Mouse (Mus musculus) heart, postnatal 36 days (tissue): Measurements from ENCODE around the gene Kirrel3. TPM values are rescaled to one million over a fixed set of nuclear protein-coding genes. Genes with fewer than 3 reads are reported as not detected.
A peak's percentile ranks its signal among the peaks of the same experiment; 100 is the strongest.

Source experiments
- DNase-seq, 2 experiments: peaks; one replicate each; pipeline ENCODE4 v3.0.0; 2021 to 2022
- intact Hi-C: fragments of 180-260 bp; cut with DNase I; formaldehyde crosslinking; loops from one replicate; pipeline ENCODE4 v1.15.1; 2025
- total RNA-seq, 2 experiments: library from RNA; stranded (reverse); gene quantifications; 2 replicates each; pipeline ENCODE4 v1.2.3; 2021

Kirrel3 gene
- total RNA-seq, 2 experiments from 2014 or later: 0.53 to 0.60 TPM

- DNase-seq: no peak
- intact Hi-C loops: loop anchor here (2.0 kb wide), 1 partner anchor 77 kb away; no protein-coding TSS in a partner anchor
Observed at GRCm38 (mm10) chr9:35039846-35040245, 554.2 kb downstream of the Kirrel3 start.

- DNase-seq: no peak
- intact Hi-C loops: no loop called here
Observed at GRCm38 (mm10) chr9:35041493-35041892, 555.8 kb downstream of the Kirrel3 start.

GRCm38 (mm10) chr9:35043619-35044018 lies 557.9 kb downstream of the Kirrel3 start:
- intact Hi-C loops: no loop called here

GRCm38 (mm10) chr9:35044458-35044857 lies 558.8 kb downstream of the Kirrel3 start:
- intact Hi-C loops: no loop called here
- DNase-seq: no peak

More at GRCm38 (mm10) chr9:35043619-35044018, 557.9 kb downstream of the Kirrel3 start:
- DNase-seq: no peak

- peak; percentile 60 to 66 for DNase-seq
- intact Hi-C loops: no loop called here
Observed at GRCm38 (mm10) chr9:35045031-35045531, 559.4 kb downstream of the Kirrel3 start.

GRCm38 (mm10) chr9:35045756-35046155 lies 560.1 kb downstream of the Kirrel3 start:
- intact Hi-C loops: no loop called here
- peak; percentile 86 to 92 for DNase-seq

GRCm38 (mm10) chr9:35048449-35048848 lies 562.8 kb downstream of the Kirrel3 start:
- intact Hi-C loops: no loop called here
- DNase-seq: no peak

- DNase-seq: peak; percentile 0 to 2
- intact Hi-C loops: no loop called here
Observed at GRCm38 (mm10) chr9:35049891-35050527, 564.3 kb downstream of the Kirrel3 start.

GRCm38 (mm10) chr9:35050701-35051454 lies 565.2 kb downstream of the Kirrel3 start:
- peak; percentile 1 to 11 for DNase-seq
- intact Hi-C loops: no loop called here

- intact Hi-C loops: no loop called here
- DNase-seq: peak; percentile 17 to 51
Observed at GRCm38 (mm10) chr9:35051666-35052065, 566.0 kb downstream of the Kirrel3 start.

- DNase-seq: peak; percentile 0 to 1
- intact Hi-C loops: no loop called here
Observed at GRCm38 (mm10) chr9:35052671-35053070, 567.0 kb downstream of the Kirrel3 start.

GRCm38 (mm10) chr9:35053081-35053480 lies 567.4 kb downstream of the Kirrel3 start:
- DNase-seq: peak in 1 of 2 experiments; percentile 0
- intact Hi-C loops: no loop called here

- intact Hi-C loops: no loop called here
- no peak for DNase-seq
Observed at GRCm38 (mm10) chr9:35053669-35054068, 568.0 kb downstream of the Kirrel3 start.

GRCm38 (mm10) chr9:35055528-35056330 lies 570.0 kb downstream of the Kirrel3 start:
- DNase-seq: peak; percentile 2 to 7
- intact Hi-C loops: no loop called here

GRCm38 (mm10) chr9:35056611-35057010 lies 570.9 kb downstream of the Kirrel3 start:
- no peak for DNase-seq
- intact Hi-C loops: no loop called here

- DNase-seq: peak in 1 of 2 experiments; percentile 1
- intact Hi-C loops: no loop called here
Observed at GRCm38 (mm10) chr9:35057631-35058030, 571.9 kb downstream of the Kirrel3 start.

GRCm38 (mm10) chr9:35058186-35058585 lies 572.5 kb downstream of the Kirrel3 start:
- peak in 1 of 2 experiments; percentile 3 for DNase-seq
- intact Hi-C loops: no loop called here

- intact Hi-C loops: no loop called here
- peak; percentile 23 to 29 for DNase-seq
Observed at GRCm38 (mm10) chr9:35058596-35059354, 573.1 kb downstream of the Kirrel3 start.

- intact Hi-C loops: no loop called here
- peak; percentile 5 to 7 for DNase-seq
Observed at GRCm38 (mm10) chr9:35059881-35060280, 574.2 kb downstream of the Kirrel3 start.

GRCm38 (mm10) chr9:35061446-35061845 lies 575.8 kb downstream of the Kirrel3 start:
- intact Hi-C loops: no loop called here
- peak; percentile 7 to 10 for DNase-seq
